Mouse (Mus musculus) C2C12 (cell line): ENCODE data around the gene Sh3rf3. TPM values are rescaled to one million over a fixed set of nuclear protein-coding genes. Genes with fewer than 3 reads are reported as not detected.
A peak's percentile ranks its signal among the peaks of the same experiment; 100 is the strongest.

Experiments used
- H3K27me3 ChIP-seq: one replicate; pipeline ENCODE4 v1.6.1; 2011; ENCODE audit not compliant: control insufficient read depth, insufficient read depth, insufficient read length
- H3K36me3 ChIP-seq: one replicate; pipeline ENCODE4 v1.6.1; 2011; ENCODE audit not compliant: control insufficient read depth, insufficient read depth
- H3K4me3 ChIP-seq: one replicate; pipeline ENCODE4 v1.5.1; 2011; ENCODE audit warnings: mild to moderate bottlenecking, control low read depth; ENCODE audit not compliant: poor library complexity, insufficient read depth, severe bottlenecking
- H3K79me2 ChIP-seq: one replicate; pipeline ENCODE4 v1.6.1; 2011; ENCODE audit not compliant: control insufficient read depth, insufficient read depth
- H3K79me3 ChIP-seq: one replicate; pipeline ENCODE4 v1.6.1; 2011; ENCODE audit warnings: low read depth, control low read depth
- H3ac ChIP-seq: one replicate; pipeline ENCODE3; 2011; ENCODE audit warnings: low read depth; ENCODE audit not compliant: control insufficient read depth, insufficient read length
- CEBPB ChIP-seq: IDR thresholded peaks from one replicate; pipeline ENCODE4 v1.6.1; 2011; ENCODE audit warnings: low read depth, mild to moderate bottlenecking, control low read depth, moderate library complexity
- CTCF ChIP-seq: IDR thresholded peaks from one replicate; pipeline ENCODE4 v1.5.1; 2011; ENCODE audit not compliant: control insufficient read depth, insufficient read depth, insufficient read length
- FOSL1 ChIP-seq: IDR thresholded peaks from one replicate; pipeline ENCODE4 v1.8.0; 2011; ENCODE audit warnings: mild to moderate bottlenecking, low read length; ENCODE audit not compliant: poor library complexity, insufficient read depth, severe bottlenecking
- MAX ChIP-seq: IDR thresholded peaks from one replicate; pipeline ENCODE4 v1.6.1; 2011; ENCODE audit warnings: mild to moderate bottlenecking, control low read depth
- MYOD1 ChIP-seq: IDR thresholded peaks from one replicate; pipeline ENCODE4 v1.6.1; 2011; ENCODE audit warnings: low read depth; ENCODE audit not compliant: control insufficient read depth, insufficient read length
- MYOG ChIP-seq: IDR thresholded peaks from one replicate; pipeline ENCODE4 v1.6.1; 2011; ENCODE audit not compliant: control insufficient read depth, insufficient read length; ENCODE audit errors: extremely low read depth
- USF1 ChIP-seq: IDR thresholded peaks from one replicate; pipeline ENCODE4 v1.6.1; 2011; ENCODE audit warnings: low read depth, mild to moderate bottlenecking, control low read depth, moderate library complexity
- polyA plus RNA-seq: library from polyadenylated mRNA; unstranded; fragments of >200 nt; fragmentation: generic; extraction: Trizol; gene quantifications from one replicate; pipeline ENCODE4 v1.2.1, GENCODE M21; 2012; ENCODE audit warnings: missing spikeins

Sh3rf3 gene
- polyA plus RNA-seq, 1 experiment: 0.14 TPM

DNA sequence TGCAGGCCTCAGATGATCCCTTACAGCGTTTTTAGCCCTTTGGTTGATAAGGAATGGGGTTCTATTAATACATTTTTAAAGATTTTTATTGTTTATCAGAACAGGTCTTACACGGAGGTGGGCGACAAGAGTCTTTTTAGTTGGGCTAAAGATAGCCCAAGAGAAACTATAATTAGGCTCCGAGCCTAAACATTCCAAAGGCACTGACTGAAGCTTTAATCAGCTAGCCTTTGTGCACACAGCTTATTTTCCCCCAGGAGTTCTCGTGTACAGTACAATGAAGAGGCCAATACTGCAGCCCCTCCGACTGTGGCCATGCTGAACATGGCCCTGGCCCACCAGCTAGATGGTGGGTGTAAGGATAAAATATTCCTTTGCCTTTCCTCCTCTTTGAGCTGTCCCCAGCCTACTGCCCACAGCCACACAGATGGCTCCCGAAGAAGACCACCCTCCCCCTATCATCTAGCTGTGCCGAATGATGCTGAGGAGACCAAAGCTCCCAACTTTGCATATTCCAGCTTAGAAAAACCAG, 320.4 kb downstream of the Sh3rf3 start:
- no peaks in the 10 kb centered on the region for H3K36me3 ChIP-seq
- TF ChIP-seq CEBPB (no peak), FOSL1 (no peak), MYOD1 (no peak), MAX (no peak), MYOG (no peak), CTCF (no peak), USF1 (no peak)
- no peaks in the 10 kb centered on the region for H3K27me3 ChIP-seq
- H3ac ChIP-seq: no peak overlapping the region
- no peaks in the 10 kb centered on the region for H3K79me3 ChIP-seq
- no peak overlapping the region for H3K4me3 ChIP-seq
- H3K79me2 ChIP-seq: no peaks in the 10 kb centered on the region

DNA sequence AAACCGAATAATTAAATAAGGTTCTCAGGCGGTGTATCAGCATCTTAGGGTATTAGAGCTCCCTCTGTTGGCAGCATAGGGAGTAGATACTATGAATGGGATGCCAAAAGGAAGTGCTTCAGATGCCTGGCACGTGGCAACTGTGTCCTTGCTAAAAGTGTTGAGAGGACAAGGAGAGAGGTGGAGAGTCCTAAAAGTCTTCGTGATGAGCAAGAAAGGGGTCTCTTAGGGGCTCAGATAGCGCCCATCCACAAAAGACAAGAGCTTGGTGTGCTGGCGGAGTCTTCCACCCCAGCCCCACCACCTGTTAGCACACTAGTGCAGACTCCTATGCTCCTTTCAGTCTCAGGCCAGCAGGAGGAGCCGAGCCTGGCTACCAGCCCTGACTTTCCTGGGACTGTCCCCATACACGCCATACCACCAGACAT, 336.8 kb downstream of the Sh3rf3 start:
- H3K79me2 ChIP-seq: no peaks in the 10 kb centered on the region

DNA sequence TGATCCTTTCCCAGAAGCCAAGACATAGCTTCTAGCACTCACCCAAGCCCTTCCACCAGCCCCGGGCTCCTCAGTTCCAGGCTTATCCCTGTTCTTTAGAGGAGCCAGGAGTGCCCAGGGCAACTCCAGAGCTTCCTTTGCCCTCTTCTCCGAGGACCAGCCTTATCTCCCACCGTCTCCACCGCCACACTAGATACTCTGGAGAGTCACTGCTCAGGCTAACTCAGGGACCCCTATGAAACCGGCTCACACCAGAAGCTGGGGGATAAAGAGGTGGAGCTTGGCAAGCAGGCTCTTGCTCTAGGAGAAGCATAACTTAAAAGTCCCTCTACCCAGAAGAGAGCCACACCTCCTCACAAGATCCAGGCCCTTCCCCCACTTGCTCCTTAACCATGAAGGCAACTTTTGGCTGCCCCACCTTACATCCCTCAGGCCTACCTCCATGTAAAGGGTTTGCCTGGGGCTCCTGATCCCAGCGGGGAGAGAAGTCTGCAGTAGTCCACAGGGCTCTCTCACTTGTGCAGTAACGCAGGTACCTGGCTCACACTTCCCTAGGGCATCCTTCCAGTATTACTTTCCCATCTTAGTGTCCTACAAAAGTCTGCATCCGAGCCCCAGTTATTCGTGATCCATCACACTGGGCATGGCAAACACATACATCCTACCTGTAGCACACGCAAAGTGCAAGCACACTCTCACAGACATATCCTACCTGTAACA, 337.9 kb downstream of the Sh3rf3 start:
- Histone ChIP-seq H3ac (no peak overlapping the region), H3K79me2 (no peaks in the 10 kb centered on the region), H3K79me3 (no peaks in the 10 kb centered on the region), H3K4me3 (no peak overlapping the region), H3K36me3 (no peaks in the 10 kb centered on the region), H3K27me3 (no peaks in the 10 kb centered on the region)
- TF ChIP-seq CEBPB (no peak), CTCF (no peak), USF1 (no peak), FOSL1 (no peak), MAX (no peak), MYOG (no peak), MYOD1 (no peak)

More for the DNA sequence above, 336.8 kb downstream of the Sh3rf3 start:
- H3K79me3 ChIP-seq: no peaks in the 10 kb centered on the region
- no peaks in the 10 kb centered on the region for H3K36me3 ChIP-seq
- TF ChIP-seq CTCF (peak; percentile 36), MYOD1 (no peak), MYOG (no peak), USF1 (peak; percentile 64), FOSL1 (no peak), CEBPB (no peak), MAX (peak; percentile 54)
- H3K4me3 ChIP-seq: no peak overlapping the region
- no peaks in the 10 kb centered on the region for H3K27me3 ChIP-seq
- no peak overlapping the region for H3ac ChIP-seq

DNA sequence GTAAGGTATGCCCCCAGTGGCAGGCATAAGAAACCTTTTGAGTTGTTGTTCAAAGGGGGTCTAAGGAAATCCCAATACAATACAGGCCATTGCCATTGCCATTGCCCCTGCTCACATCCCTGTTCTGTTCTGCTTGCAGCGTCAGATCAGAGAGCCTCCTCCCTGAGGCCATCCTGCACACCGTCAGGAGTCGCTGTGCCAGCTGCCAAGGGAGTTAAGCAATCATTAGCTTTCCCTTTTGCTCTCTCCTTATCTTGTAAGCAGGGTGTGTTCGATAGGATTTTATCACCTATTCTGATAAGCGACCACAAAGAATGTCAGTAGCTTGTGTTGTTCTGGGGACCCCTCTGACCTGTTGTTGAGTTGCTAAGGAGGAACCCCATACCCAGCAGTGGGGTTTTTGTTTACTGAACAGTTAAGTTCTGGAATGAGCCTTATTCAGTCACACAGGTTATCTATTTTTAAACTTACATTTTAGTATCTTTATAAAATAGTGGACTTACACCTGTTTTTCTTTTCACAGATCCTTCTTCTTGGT, 339.5 kb downstream of the Sh3rf3 start:
- Histone ChIP-seq H3K36me3 (no peaks in the 10 kb centered on the region), H3K79me2 (no peaks in the 10 kb centered on the region), H3K27me3 (no peaks in the 10 kb centered on the region), H3K79me3 (no peaks in the 10 kb centered on the region), H3K4me3 (no peak overlapping the region), H3ac (no peak overlapping the region)
- no peak for TF ChIP-seq MYOD1
- no peak for TF ChIP-seq CTCF
- TF ChIP-seq FOSL1: no peak
- TF ChIP-seq CEBPB: no peak
- TF ChIP-seq USF1: no peak
- no peak for TF ChIP-seq MAX
- TF ChIP-seq MYOG: no peak

DNA sequence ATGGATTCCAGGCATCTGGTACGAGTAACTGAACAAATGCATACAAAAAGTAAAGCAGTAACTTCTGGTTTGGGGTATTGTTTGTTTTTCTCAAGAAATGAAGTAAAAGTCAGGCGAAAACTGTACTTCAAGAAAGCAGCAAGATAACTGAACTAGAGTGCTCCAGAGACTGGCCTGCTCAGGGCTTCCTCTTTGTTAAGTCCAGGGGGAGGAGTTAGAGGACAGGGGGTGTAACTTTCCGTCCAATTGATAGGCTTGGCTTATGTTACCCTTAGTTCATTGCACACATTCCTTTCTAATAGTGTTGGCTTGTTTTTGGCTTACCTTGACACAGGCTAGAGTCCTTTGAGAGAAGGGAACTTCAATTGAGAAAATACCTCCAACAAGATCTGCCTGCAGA, 345.5 kb downstream of the Sh3rf3 start:
- no peak overlapping the region for H3K4me3 ChIP-seq
- no peaks in the 10 kb centered on the region for H3K79me2 ChIP-seq

More for the DNA sequence above, 345.5 kb downstream of the Sh3rf3 start:
- H3K27me3 ChIP-seq: no peaks in the 10 kb centered on the region
- H3K36me3 ChIP-seq: no peaks in the 10 kb centered on the region
- no peak overlapping the region for H3ac ChIP-seq
- no peaks in the 10 kb centered on the region for H3K79me3 ChIP-seq
- no peak for TF ChIP-seq CEBPB
- TF ChIP-seq CTCF: no peak
- TF ChIP-seq FOSL1: no peak
- TF ChIP-seq MAX: no peak
- no peak for TF ChIP-seq USF1
- TF ChIP-seq MYOD1: no peak
- TF ChIP-seq MYOG: no peak
